Mouse (Mus musculus) midbrain, embryonic 16.5 days (tissue): ENCODE data around the gene Cdc26. TPM values are rescaled to one million over a fixed set of nuclear protein-coding genes. Genes with fewer than 3 reads are reported as not detected.

ENCODE experiments used
- ATAC-seq: fragments of 200-750 bp; cut with Nextera tagmentation; 2 replicates; pipeline ENCODE4 v1.8.0; 2017; ENCODE audit warnings: moderate TSS enrichment
- H3K27ac ChIP-seq: fragments of 300-500 bp; sonication (generic); 2 replicates; pipeline ENCODE4 v1.5.1; 2014; ENCODE audit warnings: mild to moderate bottlenecking, low read length, mixed read lengths
- H3K27me3 ChIP-seq: fragments of 300-500 bp; sonication (generic); 2 replicates; pipeline ENCODE4 v1.6.1; 2014; ENCODE audit warnings: low read depth, low read length, mixed read lengths; ENCODE audit not compliant: control insufficient read depth, insufficient read depth
- H3K36me3 ChIP-seq: fragments of 300-500 bp; sonication (generic); 2 replicates; pipeline ENCODE4 v1.6.1; 2014; ENCODE audit warnings: mild to moderate bottlenecking, low read length, moderate library complexity, mixed read lengths; ENCODE audit not compliant: control insufficient read depth, insufficient read depth
- H3K4me1 ChIP-seq: fragments of 300-500 bp; sonication (generic); 2 replicates; pipeline ENCODE4 v1.6.1; 2014; ENCODE audit warnings: mild to moderate bottlenecking, low read length, mixed read lengths; ENCODE audit not compliant: control insufficient read depth, insufficient read depth
- H3K4me2 ChIP-seq: fragments of 300-500 bp; sonication (generic); 2 replicates; pipeline ENCODE4 v1.6.1; 2014; ENCODE audit warnings: mild to moderate bottlenecking, low read length, mixed read lengths
- H3K4me3 ChIP-seq: fragments of 300-500 bp; sonication (generic); 2 replicates; pipeline ENCODE4 v1.5.1; 2014; ENCODE audit warnings: low read depth, mild to moderate bottlenecking, low read length, moderate library complexity, mixed read lengths
- H3K9ac ChIP-seq: fragments of 300-500 bp; sonication (generic); 2 replicates; pipeline ENCODE4 v1.6.1; 2014; ENCODE audit warnings: low read depth, low read length, mixed read lengths
- H3K9me3 ChIP-seq: fragments of 300-500 bp; sonication (generic); replicated peaks from 2 replicates; pipeline ENCODE4 v1.6.1; 2014; ENCODE audit warnings: mild to moderate bottlenecking, low read length, mixed read lengths; ENCODE audit not compliant: control insufficient read depth, poor library complexity, severe bottlenecking
- WGBS: fragments of 180-500 bp; shearing (Covaris S2); extraction: QIAGEN DNeasy Blood & Tissue Kit; methylation state at CpG from one replicate; pipeline ENCODE4 v1.1.7; 2014; 5-methylcytosine and 5-hydroxymethylcytosine counted together
- polyA plus RNA-seq: library from polyadenylated mRNA; unstranded; fragments of >200 nt; fragmentation: Nextera tagmentation; extraction: Ambion mirVana; gene quantifications from 2 replicates; pipeline ENCODE4 v1.2.1, GENCODE M21; 2015

Cdc26 gene
- polyA plus RNA-seq, 1 experiment from 2014 or later: 75.1 TPM

DNA sequence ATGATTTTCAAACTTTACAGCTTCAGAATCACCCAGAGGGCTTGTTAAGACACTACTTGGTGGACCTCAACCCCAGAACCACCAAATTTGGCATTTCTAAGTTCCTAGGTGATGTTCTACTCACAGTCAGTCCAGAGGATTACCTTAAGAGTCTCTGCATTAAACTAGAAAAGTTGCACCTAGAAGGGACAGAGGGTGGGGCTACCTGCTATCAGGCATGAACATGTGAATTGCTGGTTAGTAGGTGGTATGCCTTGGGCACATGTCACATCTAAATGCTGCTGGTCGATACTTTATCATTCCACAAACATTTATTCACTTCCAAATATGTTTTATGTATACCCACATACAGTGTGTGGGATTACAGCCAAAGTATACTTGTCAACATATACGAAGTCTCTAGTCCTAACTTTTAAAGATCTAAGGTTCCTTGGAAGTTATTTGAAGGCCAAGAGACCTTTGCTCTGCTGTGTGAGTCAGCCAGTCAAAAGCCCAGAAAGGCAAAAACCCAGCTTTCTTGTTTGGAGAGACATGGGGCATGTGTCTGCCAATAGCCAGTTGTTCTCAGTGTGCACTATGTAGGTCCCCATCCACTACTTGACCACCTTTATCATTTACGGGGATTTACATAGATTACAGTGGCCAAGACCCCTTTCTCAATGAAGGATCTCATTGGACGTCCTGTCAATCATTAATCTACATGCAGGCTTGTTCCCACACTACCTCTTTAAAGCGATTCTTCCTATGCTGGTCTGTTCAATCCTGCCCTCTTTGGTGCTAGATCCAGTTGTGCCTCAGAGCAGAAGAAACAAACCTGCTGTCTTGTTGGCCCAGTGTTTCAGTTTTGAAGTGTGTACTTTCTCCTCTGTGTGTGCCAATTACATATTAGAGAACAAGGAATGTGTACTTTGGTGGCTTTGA is 18.6 kb downstream of the Cdc26 start:
- Histone ChIP-seq H3K27ac (no peak overlapping the region), H3K4me2 (no peak overlapping the region), H3K9ac (no peak overlapping the region), H3K4me1 (no peaks in the 10 kb centered on the region), H3K4me3 (no peak overlapping the region), H3K27me3 (no peaks in the 10 kb centered on the region), H3K36me3 (peaks cover 22% of the 10 kb centered on the region), H3K9me3 (no peaks in the 10 kb centered on the region)
- ATAC-seq: no peak
- WGBS: 97% methylated on average over 5 of the region's 5 CpGs

DNA sequence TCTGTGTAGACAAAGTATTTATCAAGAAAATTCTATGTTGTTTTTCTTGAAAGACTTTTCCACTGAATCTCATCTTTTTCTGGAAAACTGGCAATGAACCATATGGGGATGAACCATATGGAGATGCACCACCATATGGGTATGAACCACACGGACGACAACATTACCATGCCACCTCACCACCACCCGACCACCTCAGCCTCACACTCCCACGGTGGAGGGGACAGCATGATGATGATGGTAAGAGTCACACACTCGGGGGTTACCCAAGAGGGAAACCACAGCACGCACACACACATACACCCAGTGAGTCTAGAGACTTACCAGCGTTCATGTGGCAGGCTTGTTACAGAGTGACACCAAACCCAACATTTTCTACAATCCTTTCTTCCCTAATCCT is 23.0 kb downstream of the Cdc26 start:
- Histone ChIP-seq H3K27ac (no peak overlapping the region), H3K27me3 (no peaks in the 10 kb centered on the region), H3K4me3 (no peak overlapping the region), H3K4me1 (no peaks in the 10 kb centered on the region), H3K9ac (no peak overlapping the region), H3K4me2 (no peak overlapping the region), H3K36me3 (peaks cover 9% of the 10 kb centered on the region), H3K9me3 (no peaks in the 10 kb centered on the region)
- 94% methylated on average over 7 of the region's 7 CpGs for WGBS
- ATAC-seq: no peak

DNA sequence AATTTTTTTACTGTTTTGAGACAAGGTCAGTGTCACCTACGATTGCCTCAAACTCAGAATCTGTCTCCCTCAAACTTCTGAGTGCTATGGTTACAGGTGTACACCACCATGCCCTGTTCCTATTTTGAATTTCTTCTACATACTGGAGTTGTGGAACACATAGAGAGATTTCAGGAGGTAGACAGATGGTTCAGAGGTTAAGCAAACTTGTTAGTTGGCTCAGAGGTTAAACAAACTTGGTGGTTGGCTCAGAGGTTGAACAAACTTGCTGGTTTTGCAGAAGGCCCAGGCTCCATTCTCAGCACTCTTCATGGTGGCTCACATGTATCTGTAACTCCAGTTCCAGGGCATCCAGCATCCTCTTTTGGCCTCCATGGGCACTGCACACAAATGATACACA is 24.3 kb downstream of the Cdc26 start:
- Histone ChIP-seq H3K4me2 (no peak overlapping the region), H3K4me1 (no peaks in the 10 kb centered on the region), H3K9me3 (no peaks in the 10 kb centered on the region), H3K27ac (no peak overlapping the region), H3K9ac (no peak overlapping the region), H3K36me3 (0 out of 2 replicates have a peak, but pooled peaks cover 5% of the 10 kb centered on the region), H3K4me3 (no peak overlapping the region), H3K27me3 (no peaks in the 10 kb centered on the region)
- WGBS: 87% methylated on average over 1 of the region's 1 CpGs
- no peak for ATAC-seq

DNA sequence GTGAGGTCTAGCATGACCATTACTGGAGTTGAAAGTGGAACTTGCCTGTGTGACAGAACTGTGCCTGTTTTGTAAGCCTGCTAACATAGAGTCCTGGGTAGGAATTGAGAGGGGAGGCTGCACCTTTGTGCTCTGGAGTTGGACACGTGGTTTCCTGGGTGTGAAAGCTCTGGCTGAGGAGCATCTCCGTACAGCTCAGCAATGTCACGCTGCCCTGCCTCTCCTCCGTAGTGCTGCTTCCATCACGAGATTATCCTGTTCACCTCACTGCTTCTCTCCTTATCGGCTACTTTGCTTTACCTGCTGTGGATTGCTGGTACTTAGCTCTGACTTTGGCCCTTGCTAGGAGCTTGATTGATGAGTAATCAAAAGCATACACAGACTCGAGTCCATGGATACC is 24.7 kb downstream of the Cdc26 start:
- no peak for ATAC-seq

DNA sequence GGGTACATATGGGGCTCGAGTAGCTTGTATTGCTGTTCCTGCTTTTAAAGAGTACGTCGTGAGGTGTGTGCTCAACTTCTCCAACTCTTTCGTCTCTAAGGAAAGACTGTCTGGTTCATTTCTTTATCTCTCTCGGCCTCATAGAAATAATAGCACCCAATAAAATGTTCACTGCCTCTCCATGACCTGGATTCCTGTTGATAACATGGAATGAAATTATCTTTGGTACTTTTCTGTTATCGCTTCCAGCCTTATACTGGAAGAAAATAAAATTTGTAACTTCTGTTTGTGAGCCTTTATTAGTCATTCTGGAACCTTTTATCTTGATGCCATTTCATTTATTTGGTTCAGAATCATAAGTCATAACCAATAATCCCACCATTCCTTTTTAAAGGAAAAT is 25.2 kb downstream of the Cdc26 start:
- Histone ChIP-seq H3K4me1 (no peaks in the 10 kb centered on the region), H3K9ac (no peak overlapping the region), H3K27me3 (no peaks in the 10 kb centered on the region), H3K36me3 (0 out of 2 replicates have a peak, but pooled peaks cover 5% of the 10 kb centered on the region), H3K27ac (no peak overlapping the region), H3K4me2 (no peak overlapping the region), H3K9me3 (no peaks in the 10 kb centered on the region), H3K4me3 (no peak overlapping the region)
- WGBS: 92% methylated on average over 6 of the region's 6 CpGs
- no peak for ATAC-seq

More for the DNA sequence above, 24.7 kb downstream of the Cdc26 start:
- no peak overlapping the region for H3K27ac ChIP-seq
- no peak overlapping the region for H3K4me3 ChIP-seq
- 85% methylated on average over 7 of the region's 7 CpGs for WGBS
- no peak overlapping the region for H3K4me2 ChIP-seq
- no peaks in the 10 kb centered on the region for H3K4me1 ChIP-seq
- no peaks in the 10 kb centered on the region for H3K27me3 ChIP-seq
- no peak overlapping the region for H3K9ac ChIP-seq
- 0 out of 2 replicates have a peak, but pooled peaks cover 5% of the 10 kb centered on the region for H3K36me3 ChIP-seq
- no peaks in the 10 kb centered on the region for H3K9me3 ChIP-seq

DNA sequence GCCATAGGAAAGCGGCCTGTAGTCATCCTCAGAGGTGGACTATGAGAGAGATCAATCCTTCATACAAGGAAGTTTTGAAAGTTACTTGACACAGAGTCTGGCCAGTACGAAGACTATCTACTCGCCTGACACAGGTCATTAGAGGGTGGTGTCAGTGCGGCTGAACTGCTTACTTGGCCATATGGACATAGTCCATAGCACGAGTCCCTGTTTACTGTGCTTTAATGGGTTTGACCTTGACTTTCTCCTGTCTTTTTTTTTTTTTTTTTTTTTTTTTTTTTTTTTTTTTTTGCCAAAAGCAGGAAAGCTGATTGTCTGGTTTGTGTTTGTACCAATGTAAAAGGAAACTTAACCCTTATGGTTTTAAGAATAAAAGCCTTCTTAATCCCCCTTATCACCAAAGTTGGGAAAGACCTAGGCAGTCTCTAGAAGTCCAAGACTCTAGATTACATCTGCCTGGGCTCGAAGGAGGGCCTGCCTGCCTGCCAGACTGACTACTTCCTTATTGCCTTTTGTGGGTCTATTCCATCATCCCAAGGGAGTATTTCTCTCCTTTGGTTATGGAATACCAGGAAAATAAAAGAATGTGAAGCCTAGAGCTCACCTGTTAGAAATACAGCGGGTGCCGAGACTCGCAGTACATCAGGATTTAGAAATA is 28.6 kb downstream of the Cdc26 start:
- H3K27me3 ChIP-seq: no peaks in the 10 kb centered on the region
- H3K27ac ChIP-seq: no peak overlapping the region
- no peak overlapping the region for H3K4me3 ChIP-seq
- no peak overlapping the region for H3K9ac ChIP-seq
- no peak for ATAC-seq
- 94% methylated on average over 9 of the region's 9 CpGs for WGBS
- H3K36me3 ChIP-seq: 0 out of 2 replicates have a peak, but pooled peaks cover 2% of the 10 kb centered on the region
- no peak overlapping the region for H3K4me2 ChIP-seq
- H3K9me3 ChIP-seq: no peaks in the 10 kb centered on the region
- H3K4me1 ChIP-seq: no peaks in the 10 kb centered on the region

DNA sequence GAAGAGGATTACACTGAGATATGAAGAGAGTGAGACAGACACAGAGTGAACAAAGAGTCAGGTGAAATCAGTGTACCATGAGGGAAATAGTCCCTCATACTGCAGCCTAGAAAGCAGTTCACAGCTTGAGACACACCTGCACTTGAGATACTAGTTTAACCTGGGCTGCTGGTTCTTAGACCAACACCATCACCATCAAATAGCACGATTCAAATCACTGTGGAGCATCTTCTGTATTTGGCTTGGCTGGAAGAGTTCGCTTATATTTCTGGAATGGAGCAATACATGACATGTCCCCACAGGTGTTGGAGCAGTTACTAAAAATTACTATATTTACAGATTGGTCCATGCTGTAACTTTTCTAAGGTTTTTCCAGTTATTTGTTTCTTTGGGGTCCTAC is 32.3 kb downstream of the Cdc26 start:
- H3K27me3 ChIP-seq: no peaks in the 10 kb centered on the region
- no peaks in the 10 kb centered on the region for H3K4me1 ChIP-seq
- no peak overlapping the region for H3K4me3 ChIP-seq
- no peak overlapping the region for H3K4me2 ChIP-seq
- no peak for ATAC-seq
- no peak overlapping the region for H3K9ac ChIP-seq
- H3K9me3 ChIP-seq: no peaks in the 10 kb centered on the region
- H3K27ac ChIP-seq: no peak overlapping the region
- WGBS: 96% methylated on average over 2 of the region's 2 CpGs
- no peaks in the 10 kb centered on the region for H3K36me3 ChIP-seq

DNA sequence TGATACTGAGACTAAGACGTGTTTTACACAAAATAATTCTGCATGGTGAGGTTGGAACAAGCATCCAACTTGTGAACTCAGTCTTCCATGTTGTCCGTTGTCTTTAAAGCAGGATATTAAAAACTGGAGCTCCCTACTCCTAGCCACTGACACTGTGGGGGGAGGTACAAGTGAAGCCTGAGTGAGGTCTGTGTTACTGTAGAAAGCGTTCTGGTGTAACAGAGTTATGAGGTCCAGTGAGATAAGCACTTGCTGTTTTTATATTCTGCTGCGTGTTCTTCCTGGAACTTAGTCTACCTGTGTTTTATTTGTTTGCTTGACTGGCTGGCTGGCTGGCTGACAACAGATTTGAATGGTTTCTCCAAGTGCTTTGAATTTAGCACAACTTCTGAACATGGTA is 34.1 kb downstream of the Cdc26 start:
- no peak overlapping the region for H3K9ac ChIP-seq
- H3K4me1 ChIP-seq: no peaks in the 10 kb centered on the region
- no peak overlapping the region for H3K27ac ChIP-seq
- H3K27me3 ChIP-seq: no peaks in the 10 kb centered on the region
- no peaks in the 10 kb centered on the region for H3K9me3 ChIP-seq
- H3K4me2 ChIP-seq: no peak overlapping the region
- no peak for ATAC-seq
- WGBS: 87% methylated on average over 4 of the region's 4 CpGs
- H3K4me3 ChIP-seq: no peak overlapping the region
- no peaks in the 10 kb centered on the region for H3K36me3 ChIP-seq

DNA sequence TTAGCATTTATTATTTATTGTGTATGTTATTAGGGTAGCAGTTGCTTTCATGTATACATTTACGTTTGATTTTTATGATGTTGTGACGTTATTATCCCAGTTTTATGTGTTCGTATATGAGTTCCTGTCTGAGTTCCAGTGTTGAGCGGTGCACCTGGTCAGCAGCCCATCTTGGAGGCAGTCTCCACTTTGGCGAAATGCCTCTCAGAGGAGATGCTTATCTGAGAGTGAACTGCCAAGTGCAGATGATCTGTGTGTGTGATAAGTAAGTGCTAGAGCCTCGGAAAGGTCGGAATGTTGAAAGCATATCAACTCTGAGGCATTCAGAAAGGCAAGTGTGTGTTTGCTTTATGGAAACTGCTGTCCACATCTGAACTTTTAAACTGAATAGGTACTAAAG is 34.8 kb downstream of the Cdc26 start:
- WGBS: 92% methylated on average over 7 of the region's 7 CpGs
- H3K27ac ChIP-seq: no peak overlapping the region
- no peaks in the 10 kb centered on the region for H3K36me3 ChIP-seq
- no peak overlapping the region for H3K4me3 ChIP-seq
- ATAC-seq: no peak
- no peak overlapping the region for H3K9ac ChIP-seq
- H3K4me2 ChIP-seq: no peak overlapping the region
- no peaks in the 10 kb centered on the region for H3K9me3 ChIP-seq
- H3K4me1 ChIP-seq: no peaks in the 10 kb centered on the region
- no peaks in the 10 kb centered on the region for H3K27me3 ChIP-seq
